Mouse (Mus musculus) layer of hippocampus, adult 18-20 months (tissue): ENCODE measurements around the gene Prmt1. TPM values are rescaled to one million over a fixed set of nuclear protein-coding genes. Genes with fewer than 3 reads are reported as not detected.

Source experiments
- DNase-seq, 2 experiments: peaks; one replicate each; pipeline ENCODE4 v3.0.0; 2022; ENCODE audit warnings: low spot score in 2 of 2
- microRNA-seq, 2 experiments: library from miRNA; unstranded; fragments of <30 nt; microRNA quantifications; one replicate each; pipeline ENCODE4 v1.2.0; 2021
- total RNA-seq, 2 experiments: library from RNA; stranded (reverse); gene quantifications; 2 replicates each; pipeline ENCODE4 v1.2.3; 2021

The Prmt1 gene
- total RNA-seq, 2 experiments from 2014 or later = 172 to 183 TPM

DNA sequence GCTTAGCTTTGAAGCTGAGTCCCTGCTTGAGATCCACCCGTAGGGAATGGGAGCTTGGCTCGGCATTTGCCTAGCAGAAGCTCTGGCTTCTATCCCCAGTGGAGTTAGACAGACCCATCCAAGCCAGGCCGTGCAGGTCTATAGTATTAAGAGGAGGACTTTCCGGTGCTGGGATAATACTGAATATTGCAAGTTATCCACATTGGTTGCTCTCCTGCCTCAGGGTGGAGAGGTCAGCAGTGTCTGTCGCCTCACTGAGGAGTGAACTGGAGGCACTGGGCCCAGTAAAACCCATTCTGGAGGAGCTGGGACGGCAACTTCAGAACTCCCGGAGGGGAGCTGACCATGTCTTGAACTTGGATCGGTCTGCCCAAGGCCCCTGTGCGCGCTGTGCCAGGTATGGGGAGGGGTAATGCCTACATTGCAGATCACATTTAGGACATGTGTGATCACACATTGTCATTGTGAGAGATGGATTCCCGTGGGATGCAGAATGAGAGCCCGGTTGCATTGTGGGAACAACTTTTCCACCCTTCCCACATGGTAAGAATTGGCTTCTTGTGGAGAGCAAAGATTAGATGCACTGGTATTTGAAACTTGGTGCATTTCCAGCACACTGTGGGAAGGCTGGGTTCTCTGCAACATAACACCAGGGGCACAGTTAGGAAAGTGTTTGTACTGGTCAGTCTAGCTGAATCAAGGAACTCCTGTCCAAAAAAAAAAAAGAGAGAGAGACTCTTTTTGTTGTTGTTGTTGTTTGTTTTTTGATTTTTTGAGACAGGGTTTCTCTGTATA is 32.1 kb downstream of the Prmt1 start:
- no peak for DNase-seq

DNA sequence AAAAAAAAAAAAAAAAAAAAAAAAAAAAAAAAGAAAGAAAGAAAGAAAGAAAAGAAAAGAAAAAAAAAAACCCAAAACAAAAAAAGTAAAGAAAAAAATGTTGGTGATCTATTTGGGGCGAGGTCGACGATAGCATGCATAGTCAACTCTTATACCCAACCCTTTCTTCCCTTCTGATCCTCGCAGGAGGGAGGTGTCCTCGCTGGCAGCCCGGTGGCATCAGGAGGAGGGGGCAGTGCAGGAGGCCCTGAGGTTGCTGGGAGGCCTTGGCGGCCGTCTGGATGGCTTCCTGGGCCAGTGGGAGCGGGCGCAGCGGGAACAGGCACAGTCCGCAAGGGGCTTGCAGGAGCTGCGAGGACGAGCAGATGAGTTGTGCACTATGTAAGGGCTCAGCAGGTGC is 32.8 kb downstream of the Prmt1 start:
- no peak for DNase-seq

DNA sequence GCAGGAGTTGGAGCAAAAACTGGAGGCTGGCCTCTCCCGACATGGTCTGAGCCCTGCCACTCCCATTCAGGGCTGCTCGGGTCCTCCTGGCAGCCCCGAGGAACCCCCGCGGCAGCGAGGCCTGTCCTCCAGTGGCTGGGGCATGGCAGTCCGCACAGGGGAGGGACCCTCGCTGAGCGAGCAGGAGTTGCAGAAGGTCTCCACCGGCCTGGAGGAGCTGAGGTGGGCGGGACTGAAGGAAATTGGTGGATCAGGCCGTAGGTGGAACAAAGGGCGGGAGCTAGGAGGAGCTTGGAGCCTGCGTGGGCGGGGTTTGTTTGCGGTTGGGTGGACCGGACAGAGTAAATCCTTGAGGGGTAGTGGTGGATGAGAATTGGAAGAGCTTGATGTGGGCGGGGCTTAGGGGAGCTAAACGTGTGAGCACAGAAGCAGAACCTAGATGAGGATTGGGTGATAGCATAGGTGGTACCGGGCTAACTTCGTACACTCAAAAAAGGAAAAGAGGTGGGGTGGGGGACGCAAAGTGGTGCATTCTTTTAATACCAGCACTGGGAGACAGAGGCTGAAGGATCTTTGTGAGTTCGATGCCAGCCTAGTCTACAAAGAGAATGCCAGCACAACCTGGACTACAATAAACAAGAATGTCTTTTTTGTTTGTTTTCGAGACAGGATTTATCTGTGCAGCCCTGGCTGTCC is 33.6 kb downstream of the Prmt1 start:
- peak; percentile 66 to 83 for DNase-seq

DNA sequence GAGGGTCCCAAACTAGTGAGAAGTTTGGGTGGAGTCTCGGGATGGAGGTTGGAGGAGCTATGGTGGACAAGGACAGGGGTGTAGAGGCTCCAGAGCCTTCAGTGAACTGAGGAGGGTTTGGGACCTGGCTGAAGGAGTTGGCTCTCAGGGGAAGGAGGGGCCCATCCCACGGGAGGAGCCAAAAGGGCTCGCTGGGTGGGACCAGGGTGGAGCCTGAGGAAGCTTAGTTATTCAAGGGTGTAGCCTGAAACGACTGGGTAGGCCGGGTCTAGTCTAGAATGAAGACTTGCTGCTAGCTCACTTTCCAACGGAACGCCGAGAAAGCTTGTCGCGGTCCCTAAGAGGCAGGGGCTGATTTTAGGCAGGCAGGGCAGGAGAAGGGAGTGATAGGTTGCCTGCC is 34.4 kb downstream of the Prmt1 start:
- DNase-seq = no peak

DNA sequence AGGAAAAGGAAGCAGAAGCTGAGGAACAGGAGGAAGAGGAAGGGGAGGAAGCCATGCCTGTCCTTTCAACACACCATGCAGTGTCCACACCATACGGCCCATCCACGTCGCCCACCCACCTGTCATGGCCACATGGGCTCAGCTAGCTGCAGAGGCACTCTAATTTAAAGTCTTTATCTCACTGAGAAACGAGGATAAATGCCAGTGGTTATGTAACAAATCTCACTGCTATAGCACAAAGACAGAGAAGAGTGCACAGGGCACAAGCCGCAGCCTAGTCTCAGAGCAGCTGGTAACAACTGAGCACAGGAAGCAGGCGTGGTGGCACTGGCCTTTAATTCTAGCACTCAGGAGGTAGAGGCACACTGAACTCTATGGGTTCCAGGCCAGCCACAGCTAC is 36.4 kb downstream of the Prmt1 start:
- peak in 1 of 2 experiments; percentile 44 for DNase-seq

DNA sequence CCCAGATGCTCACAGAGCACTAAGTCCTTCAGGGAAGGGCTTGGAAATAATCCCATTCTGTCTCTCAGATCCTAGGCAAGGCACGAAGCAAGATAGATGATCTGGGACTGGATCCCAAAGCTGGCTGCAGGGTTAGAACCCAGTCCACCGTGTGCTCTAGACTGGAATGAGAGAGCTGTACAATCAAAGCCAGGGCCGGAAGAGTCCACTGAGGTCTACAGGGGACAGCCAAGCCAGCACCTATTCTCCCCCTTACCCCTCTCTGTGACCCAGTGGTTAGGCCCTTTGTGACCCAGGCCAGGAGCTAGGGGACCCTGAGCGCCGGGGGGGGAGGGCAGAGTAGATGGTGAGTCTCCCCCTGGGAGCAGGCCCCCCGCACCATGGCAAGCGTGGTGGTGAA is 43.5 kb downstream of the Prmt1 start, which contains the start of gene Tsks:
Gene Tsks, plus strand, starts transcription at position 301 of the 400 bp plus-strand sequence.
- DNase-seq = no peak

DNA sequence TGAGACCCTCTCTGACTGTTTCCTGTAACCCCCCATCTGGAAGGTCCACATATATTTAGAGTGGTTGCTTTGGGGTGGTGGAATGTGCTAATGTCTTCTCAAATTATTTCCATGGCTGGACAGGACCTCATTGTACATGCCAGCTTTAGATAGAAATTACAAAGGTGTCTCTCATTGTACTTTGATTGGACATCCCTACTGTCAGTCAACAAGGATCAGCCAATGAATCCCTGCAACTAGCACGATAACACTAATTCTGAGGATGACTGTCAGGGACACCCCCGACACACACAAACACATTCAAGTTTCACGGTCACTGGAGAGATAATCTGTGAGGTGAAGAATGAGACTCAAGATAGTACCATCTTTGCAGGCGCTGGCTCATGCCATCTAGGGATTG is 47.7 kb downstream of the Prmt1 start:
- DNase-seq = no peak

DNA sequence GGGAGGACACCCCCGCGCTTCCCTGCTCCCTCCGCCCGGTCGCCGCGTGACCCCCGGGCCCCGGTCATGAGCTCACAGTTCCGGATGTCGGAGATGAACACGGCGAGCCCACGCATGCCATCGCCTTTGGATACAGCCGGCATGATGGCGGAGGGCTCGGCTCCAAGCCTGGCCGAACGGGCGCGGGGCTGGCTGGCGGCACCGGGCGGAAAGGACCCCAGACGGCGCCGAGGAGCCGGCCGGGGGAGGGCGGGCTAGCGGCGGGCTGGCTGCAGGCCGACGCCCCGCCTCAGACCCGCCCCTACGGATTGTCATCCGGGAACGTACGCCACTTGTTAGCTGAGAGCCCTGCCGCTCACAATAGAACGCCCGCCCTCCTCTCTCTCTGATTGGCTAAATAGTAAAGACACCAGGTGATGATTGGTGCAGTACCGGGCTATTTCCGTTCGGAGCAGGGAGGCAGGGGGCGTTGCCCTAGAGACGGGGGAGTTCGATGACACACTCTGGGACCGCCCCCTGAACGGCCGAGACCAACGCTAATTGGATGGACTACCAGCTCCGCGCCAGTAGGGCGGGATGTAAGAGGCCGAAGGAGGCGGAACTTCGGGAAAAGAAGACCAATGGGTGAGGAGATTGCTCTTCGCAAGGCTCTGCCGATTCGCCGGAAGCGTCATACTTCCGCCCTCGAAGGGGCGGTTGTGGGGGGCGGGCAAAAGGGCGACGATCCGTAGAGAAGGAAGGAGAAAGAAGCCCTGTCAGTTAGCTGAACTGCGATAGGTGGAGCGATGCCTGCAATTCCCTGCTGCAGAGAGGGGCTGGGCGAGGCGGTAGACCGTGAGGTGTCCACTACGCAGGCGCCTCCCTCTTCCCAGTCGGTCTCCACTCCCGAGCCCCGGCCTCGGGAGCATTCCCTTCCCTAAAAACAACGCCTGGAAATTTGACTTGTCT is 56.9 kb downstream of the Prmt1 start, which contains the start of gene Ap2a1:
Gene Ap2a1, minus strand, starts transcription at position 293 of the 948 bp plus-strand sequence.
- DNase-seq = peak; percentile 100

DNA sequence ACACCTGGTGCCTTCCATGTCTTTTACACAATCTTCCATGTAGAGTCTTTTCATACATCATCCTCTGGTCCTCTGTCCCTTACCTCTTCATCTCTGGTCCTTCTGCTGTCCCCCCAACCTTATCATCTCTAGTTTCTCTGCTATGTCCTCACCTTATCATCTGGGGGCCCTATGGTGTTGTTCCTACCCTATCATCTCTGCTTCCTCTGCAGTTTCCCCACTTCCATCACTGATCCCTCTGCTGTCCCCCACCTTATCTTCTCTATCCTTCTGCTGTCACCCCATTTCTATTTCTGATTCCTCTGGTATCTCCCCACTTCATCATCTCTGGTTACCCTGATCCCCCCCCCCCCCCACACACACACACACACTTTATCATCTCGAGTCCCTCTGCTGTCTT is 57.8 kb downstream of the Prmt1 start:
- DNase-seq = no peak

Small RNAs within 50 kb of the gene (microRNA-seq; reads per million reads assigned to microRNA genes)
- 0.99 to 1.8 reads per million in 2 experiments for gene Mir7054

Other genes with a start within 250 kb of the Prmt1 start
- 10 to 100 TPM; 35.1 to 39.9 TPM for gene Vrk3, start 238.2 kb downstream of the Prmt1 start, total RNA-seq
- gene Zfp473, start 235.5 kb downstream of the Prmt1 start, total RNA-seq = under 1 TPM; 0.41 to 0.79 TPM
- gene Nup62, start 170.5 kb downstream of the Prmt1 start, total RNA-seq = 10 to 100 TPM; 30.7 to 32.7 TPM
- gene Il4i1, start 170.2 kb downstream of the Prmt1 start, total RNA-seq = 1 to 10 TPM; 1.8 to 2.0 TPM
- 10 to 100 TPM; 27.4 to 27.9 TPM for gene Atf5, start 169.9 kb downstream of the Prmt1 start, total RNA-seq
- 10 to 100 TPM; 76.2 to 79.7 TPM for gene Akt1s1, start 137.6 kb downstream of the Prmt1 start, total RNA-seq
- 10 to 100 TPM; 67.9 to 70.6 TPM for gene Tbc1d17, start 137.5 kb downstream of the Prmt1 start, total RNA-seq
- 10 to 100 TPM; 25.3 to 27.8 TPM for gene Pnkp, start 129.4 kb downstream of the Prmt1 start, total RNA-seq
- gene Ptov1, start 116.8 kb downstream of the Prmt1 start, total RNA-seq = 100 to 1,000 TPM; 341 to 350 TPM
- 100 to 1,000 TPM in 1 of 2 experiments, 10 to 100 TPM in 1; 96.8 to 101 TPM for gene Med25, start 93.9 kb downstream of the Prmt1 start, total RNA-seq
- gene Fuz, start 90.5 kb downstream of the Prmt1 start, total RNA-seq = 10 to 100 TPM; 23.4 to 24.5 TPM
- gene Ap2a1, start 57.1 kb downstream of the Prmt1 start, total RNA-seq = 100 to 1,000 TPM; 288 to 294 TPM
- gene Tsks, start 43.4 kb downstream of the Prmt1 start, total RNA-seq = 1 to 10 TPM in 1 of 2 experiments, under 1 TPM in 1; 0.79 to 1.2 TPM
- 100 to 1,000 TPM; 129 to 136 TPM for gene Cpt1c, start 11.7 kb downstream of the Prmt1 start, total RNA-seq
- gene Irf3, start 11.1 kb upstream of the Prmt1 start, total RNA-seq = 10 to 100 TPM; 41.5 to 43.7 TPM
- 1 to 10 TPM; 3.1 TPM for gene Bcl2l12, start 12.1 kb upstream of the Prmt1 start, total RNA-seq
- gene Scaf1, start 29.8 kb upstream of the Prmt1 start, total RNA-seq = 100 to 1,000 TPM; 159 to 168 TPM
- gene Rras, start 31.4 kb upstream of the Prmt1 start, total RNA-seq = 10 to 100 TPM; 11.6 to 12.9 TPM
- 10 to 100 TPM; 75.7 to 77.5 TPM for gene Prr12, start 66.3 kb upstream of the Prmt1 start, total RNA-seq
- gene Nosip, start 75.9 kb upstream of the Prmt1 start, total RNA-seq = 10 to 100 TPM; 50.8 to 57.6 TPM
- gene Prrg2, start 76.1 kb upstream of the Prmt1 start, total RNA-seq = 1 to 10 TPM; 5.9 TPM
- 1 to 10 TPM; 7.4 to 8.5 TPM for gene Rcn3, start 105.7 kb upstream of the Prmt1 start, total RNA-seq
- 10 to 100 TPM; 14.8 to 18.7 TPM for gene Fcgrt, start 117.3 kb upstream of the Prmt1 start, total RNA-seq
- gene Rps11, start 137.9 kb upstream of the Prmt1 start, total RNA-seq = 100 to 1,000 TPM; 481 to 486 TPM
- 100 to 1,000 TPM; 866 to 870 TPM for gene Rpl13a, start 142.2 kb upstream of the Prmt1 start, total RNA-seq
- not detected for gene Gm45713, start 149.7 kb upstream of the Prmt1 start, total RNA-seq
- 1 to 10 TPM; 6.9 to 9.5 TPM for gene Flt3l, start 149.9 kb upstream of the Prmt1 start, total RNA-seq
- 10 to 100 TPM; 43.2 to 44.5 TPM for gene Pih1d1, start 167.7 kb upstream of the Prmt1 start, total RNA-seq
- gene Aldh16a1, start 168.0 kb upstream of the Prmt1 start, total RNA-seq = 10 to 100 TPM; 11.4 to 16.3 TPM
- 1,000 to 10,000 TPM; 1,340 to 1,403 TPM for gene Slc17a7, start 177.4 kb upstream of the Prmt1 start, total RNA-seq
- under 1 TPM in 1 of 2 experiments, not detected in 1; 0.18 TPM for gene Gfy, start 193.0 kb upstream of the Prmt1 start, total RNA-seq
- gene Pth2, start 194.4 kb upstream of the Prmt1 start, total RNA-seq = not detected
- gene Ccdc155, start 218.3 kb upstream of the Prmt1 start, total RNA-seq = 1 to 10 TPM; 2.2 to 3.4 TPM
- gene Dkkl1, start 225.6 kb upstream of the Prmt1 start, total RNA-seq = 1 to 10 TPM; 1.9 to 3.1 TPM
- gene Tead2, start 229.2 kb upstream of the Prmt1 start, total RNA-seq = 1 to 10 TPM; 3.2 to 4.2 TPM